Mouse (Mus musculus) liver, adult 2 months (tissue): ENCODE data around the gene Gm20388. TPM values are rescaled to one million over a fixed set of nuclear protein-coding genes. Genes with fewer than 3 reads are reported as not detected.

ENCODE experiments used
- DNase-seq: peaks from one replicate; pipeline ENCODE4 v3.0.0-alpha.2; 2011; ENCODE audit warnings: low read depth, low spot score; ENCODE audit errors: extremely low read depth
- H3K27ac ChIP-seq: fragments of 200-500 bp; replicated peaks from 2 replicates; pipeline ENCODE4 v1.5.1; 2012; ENCODE audit warnings: low read depth, mild to moderate bottlenecking, control low read depth, inconsistent platforms, low read length; ENCODE audit not compliant: insufficient read depth
- H3K27me3 ChIP-seq: fragments of 200-500 bp; 2 replicates; pipeline ENCODE4 v1.6.1; 2012; ENCODE audit warnings: mild to moderate bottlenecking, moderate library complexity, low read length, inconsistent platforms; ENCODE audit not compliant: control insufficient read depth, insufficient read depth
- H3K36me3 ChIP-seq: fragments of 200-500 bp; 2 replicates; pipeline ENCODE4 v1.6.1; 2012; ENCODE audit warnings: low read length, inconsistent platforms; ENCODE audit not compliant: control insufficient read depth, insufficient read depth
- H3K4me1 ChIP-seq: fragments of 200-500 bp; 2 replicates; pipeline ENCODE4 v1.6.1; 2011; ENCODE audit warnings: low read length; ENCODE audit not compliant: control insufficient read depth, insufficient read depth
- H3K4me3 ChIP-seq: fragments of 200-500 bp; 2 replicates; pipeline ENCODE4 v1.5.1; 2011; ENCODE audit warnings: low read depth, mild to moderate bottlenecking, control low read depth, low read length, moderate library complexity; ENCODE audit not compliant: insufficient read depth
- H3K79me2 ChIP-seq: fragments of 200-500 bp; 2 replicates; pipeline ENCODE4 v1.6.1; 2012; ENCODE audit warnings: inconsistent platforms, mild to moderate bottlenecking, low read length, moderate library complexity; ENCODE audit not compliant: control insufficient read depth, insufficient read depth
- H3K9ac ChIP-seq: fragments of 200-500 bp; 2 replicates; pipeline ENCODE4 v1.6.1; 2012; ENCODE audit warnings: low read depth, mild to moderate bottlenecking, control low read depth, inconsistent platforms, low read length
- CTCF ChIP-seq: fragments of 200-500 bp; IDR thresholded peaks from 2 replicates; pipeline ENCODE4 v1.5.1; 2011; ENCODE audit warnings: low read depth, low read length, control low read depth
- POLR2A ChIP-seq: fragments of 200-500 bp; IDR thresholded peaks from 2 replicates; pipeline ENCODE4 v1.6.1; 2011; ENCODE audit warnings: low read length, control low read depth; ENCODE audit not compliant: insufficient read depth; ENCODE audit errors: extremely low read depth
- WGBS: fragments of 180-500 bp; shearing (Covaris S2); methylation state at CpG from one replicate; pipeline ENCODE4 v1.1.7; 2018; 5-methylcytosine and 5-hydroxymethylcytosine counted together
- polyA plus RNA-seq: library from polyadenylated mRNA; depleted of rRNA; stranded (reverse); fragments of >200 nt; gene quantifications from 2 replicates; pipeline ENCODE4 v1.2.3, GENCODE M21; 2012
- total RNA-seq: library from RNA; depleted of rRNA; stranded (reverse); fragments of >200 nt; gene quantifications from 2 replicates; pipeline ENCODE4 v1.2.3, GENCODE M21; 2014

Gene Gm20388
- total and polyA plus RNA-seq, 2 experiments: 6.4 to 19.9 TPM

DNA sequence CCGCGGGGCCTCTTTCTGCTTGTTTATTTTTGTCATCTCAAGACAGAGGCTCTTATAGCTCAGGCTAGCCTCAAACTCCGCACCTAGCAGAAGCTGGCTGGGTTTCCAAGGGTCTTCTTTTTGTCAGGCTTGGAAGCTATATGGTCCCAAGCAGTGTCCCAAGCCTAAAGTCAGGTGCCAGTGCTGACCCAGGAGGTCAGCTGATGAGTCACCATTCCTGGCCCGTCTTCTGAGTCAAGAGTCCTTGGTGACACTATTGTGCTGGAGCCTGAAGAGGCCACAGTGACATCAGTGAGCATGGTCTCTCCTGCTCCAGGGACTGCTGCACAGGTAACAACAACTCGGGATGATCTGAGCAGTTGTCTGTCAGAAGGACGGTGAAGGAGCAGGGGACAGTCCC lies 1449.4 kb downstream of the Gm20388 start:
- Histone ChIP-seq H3K27me3 (no peaks in the 10 kb centered on the region), H3K4me1 (no peaks in the 10 kb centered on the region), H3K27ac (no peak overlapping the region), H3K36me3 (no peaks in the 10 kb centered on the region), H3K9ac (no peak overlapping the region), H3K4me3 (no peak overlapping the region), H3K79me2 (no peaks in the 10 kb centered on the region)
- TF ChIP-seq CTCF: no peak
- TF ChIP-seq POLR2A: no peak
- 66% methylated on average over 6 of the region's 6 CpGs for WGBS
- no peak for DNase-seq

DNA sequence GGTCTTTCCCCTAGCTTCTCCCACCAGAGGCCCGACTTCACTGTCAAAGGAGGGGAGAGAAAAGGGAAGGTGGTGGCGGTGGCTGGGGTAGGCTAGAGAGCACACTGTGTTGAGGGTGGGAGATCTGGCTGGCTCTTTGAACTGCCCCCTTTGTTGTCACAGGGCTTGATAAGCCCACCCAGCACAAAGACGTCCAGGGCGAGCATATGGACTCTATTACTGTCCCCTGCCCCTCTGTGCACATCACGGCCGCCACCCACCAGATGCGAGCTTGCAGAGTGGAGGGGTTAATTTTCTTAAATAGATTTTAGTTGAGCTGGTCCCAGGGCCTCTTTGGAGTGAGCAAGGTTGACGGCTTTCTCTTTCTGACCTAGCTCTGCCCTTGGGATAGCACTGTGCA lies 1450.5 kb downstream of the Gm20388 start:
- WGBS: 90% methylated on average over 8 of the region's 8 CpGs
- no peak for TF ChIP-seq POLR2A
- TF ChIP-seq CTCF: no peak
- H3K27ac ChIP-seq: no peak overlapping the region

DNA sequence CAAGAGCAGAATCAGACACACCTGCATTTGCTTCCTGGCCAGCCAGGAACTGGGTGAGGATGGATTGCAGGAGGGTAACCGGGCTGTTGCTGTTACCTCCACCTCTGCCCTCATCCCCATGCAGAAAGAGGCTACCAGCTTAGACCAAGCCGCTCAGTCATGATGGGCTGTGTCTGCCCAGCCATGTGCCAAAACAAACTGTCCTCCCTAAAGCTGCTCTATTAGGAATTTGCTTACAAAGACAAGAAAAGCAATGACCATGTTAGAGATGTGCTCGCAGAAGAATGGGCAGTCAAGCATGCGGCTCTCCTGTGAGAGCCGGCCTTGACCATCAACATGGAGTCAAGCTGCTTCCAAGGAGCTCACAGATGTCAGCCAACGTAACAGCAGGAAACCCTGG lies 1454.0 kb downstream of the Gm20388 start:
- Histone ChIP-seq H3K36me3 (no peaks in the 10 kb centered on the region), H3K27ac (no peak overlapping the region), H3K4me1 (no peaks in the 10 kb centered on the region), H3K27me3 (no peaks in the 10 kb centered on the region), H3K79me2 (no peaks in the 10 kb centered on the region), H3K9ac (no peak overlapping the region), H3K4me3 (no peak overlapping the region)
- TF ChIP-seq POLR2A (no peak), CTCF (no peak)
- DNase-seq: no peak
- WGBS: 86% methylated on average over 6 of the region's 6 CpGs

More for the DNA sequence above, 1450.5 kb downstream of the Gm20388 start:
- no peak overlapping the region for H3K4me3 ChIP-seq
- H3K9ac ChIP-seq: no peak overlapping the region
- no peaks in the 10 kb centered on the region for H3K27me3 ChIP-seq
- no peaks in the 10 kb centered on the region for H3K79me2 ChIP-seq
- no peak for DNase-seq
- no peaks in the 10 kb centered on the region for H3K36me3 ChIP-seq
- H3K4me1 ChIP-seq: no peaks in the 10 kb centered on the region

DNA sequence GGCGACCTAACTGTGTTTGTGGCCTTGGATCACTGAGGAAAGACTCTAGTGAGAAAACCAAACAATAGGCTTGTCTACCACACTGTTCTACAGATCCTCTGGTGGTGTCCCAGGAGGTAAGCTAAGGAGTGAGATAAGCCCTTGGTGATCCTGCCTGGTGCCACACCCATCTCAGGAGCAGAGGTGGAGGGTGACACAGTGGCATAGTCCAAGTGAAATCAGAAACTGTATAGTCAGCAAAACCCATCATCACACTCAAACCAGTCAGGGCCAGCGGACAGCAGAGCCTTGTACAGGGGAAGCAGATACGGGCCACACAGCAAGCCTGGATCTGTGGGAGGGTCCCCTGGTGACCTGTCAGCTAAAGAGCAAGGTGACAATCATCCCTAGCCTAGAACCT lies 1454.5 kb downstream of the Gm20388 start:
- H3K36me3 ChIP-seq: no peaks in the 10 kb centered on the region
- no peak overlapping the region for H3K4me3 ChIP-seq
- no peaks in the 10 kb centered on the region for H3K4me1 ChIP-seq
- no peaks in the 10 kb centered on the region for H3K79me2 ChIP-seq
- no peak overlapping the region for H3K27ac ChIP-seq
- TF ChIP-seq POLR2A: no peak
- TF ChIP-seq CTCF: no peak
- no peak overlapping the region for H3K9ac ChIP-seq
- H3K27me3 ChIP-seq: no peaks in the 10 kb centered on the region
- WGBS: 85% methylated on average over 3 of the region's 3 CpGs
- no peak for DNase-seq

DNA sequence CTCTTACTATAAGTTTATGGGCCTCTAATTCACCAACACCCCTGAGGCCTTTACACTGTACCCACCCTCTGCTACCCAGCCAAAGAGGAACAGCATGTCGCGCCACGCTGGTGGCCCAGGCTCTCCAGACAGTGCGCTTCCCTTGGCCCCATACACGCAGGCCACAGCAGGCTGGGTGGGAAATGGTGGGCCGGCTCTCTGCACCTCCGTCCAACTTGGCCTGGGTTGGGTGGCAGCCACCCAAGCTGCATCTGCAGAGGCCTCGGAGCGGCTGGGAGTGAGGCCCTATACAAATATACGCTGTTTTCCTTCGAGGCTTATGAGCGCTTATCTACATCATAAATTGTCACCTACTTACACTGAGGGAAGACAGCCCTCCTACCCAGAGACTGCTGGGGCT lies 1456.0 kb downstream of the Gm20388 start:
- Histone ChIP-seq H3K4me1 (no peaks in the 10 kb centered on the region), H3K36me3 (no peaks in the 10 kb centered on the region), H3K27ac (no peak overlapping the region), H3K9ac (no peak overlapping the region), H3K27me3 (no peaks in the 10 kb centered on the region), H3K79me2 (no peaks in the 10 kb centered on the region), H3K4me3 (no peak overlapping the region)
- WGBS: 82% methylated on average over 12 of the region's 12 CpGs
- no peak for TF ChIP-seq POLR2A
- no peak for TF ChIP-seq CTCF
- no peak for DNase-seq

DNA sequence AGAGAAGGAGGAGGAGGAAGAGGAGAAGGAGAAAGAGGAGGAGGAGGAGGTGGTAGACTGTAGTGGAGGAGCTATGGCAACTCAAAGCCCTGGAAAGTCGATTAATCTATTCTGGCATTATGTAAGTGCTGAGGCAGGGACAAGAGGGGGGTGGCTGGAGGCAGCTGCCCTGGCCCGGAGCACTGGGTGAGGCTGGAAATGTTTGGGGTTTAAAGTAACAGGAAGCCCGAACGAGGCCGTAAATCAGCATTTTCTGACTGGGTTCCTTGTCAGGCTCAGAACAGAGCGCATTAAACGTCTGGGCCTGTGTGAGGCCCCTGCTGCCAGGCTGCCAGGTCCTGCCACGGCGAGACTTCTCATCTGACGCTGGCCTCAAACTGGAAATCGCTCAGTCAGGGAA lies 1458.2 kb downstream of the Gm20388 start:
- Histone ChIP-seq H3K36me3 (no peaks in the 10 kb centered on the region), H3K4me3 (no peak overlapping the region), H3K4me1 (no peaks in the 10 kb centered on the region), H3K27me3 (no peaks in the 10 kb centered on the region), H3K27ac (no peak overlapping the region), H3K79me2 (no peaks in the 10 kb centered on the region), H3K9ac (no peak overlapping the region)
- no peak for DNase-seq
- TF ChIP-seq CTCF (no peak), POLR2A (no peak)
- 65% methylated on average over 11 of the region's 11 CpGs for WGBS
